ENCODE assay signal across 29 mouse cellular contexts in genomic region chr19:56457569-56457968, GRCm38 (mm10). TPM values are rescaled to one million over a fixed set of nuclear protein-coding genes. Genes with fewer than 3 reads are reported as not detected.
"Had no signal": no experiment of that assay in that cellular context is flagged by ENCODE, and none has a peak within 500 bp of the region (broad histone marks: within the 10 kb centered on the region; RNA-seq: fewer than 3 reads in every experiment).

No protein-coding gene starts in this region.

- H3K9ac ChIP-seq: heart, embryonic 12.5 days; hindbrain, embryonic 12.5 days; hindbrain, embryonic 14.5 days; intestine, embryonic 15.5 days; limb, embryonic 13.5 days; limb, embryonic 15.5 days; liver, embryonic 12.5 days; liver, embryonic 14.5 days had no signal

- H3K9me3 ChIP-seq: heart, embryonic 10.5 days; heart, embryonic 12.5 days; hindbrain, embryonic 10.5 days; hindbrain, embryonic 12.5 days; intestine, embryonic 15.5 days; limb, embryonic 13.5 days; limb, embryonic 15.5 days; liver, embryonic 12.5 days had no signal

- H3K4me2 ChIP-seq: heart, embryonic 12.5 days; hindbrain, embryonic 12.5 days; hindbrain, embryonic 14.5 days; intestine, embryonic 15.5 days; limb, embryonic 13.5 days; limb, embryonic 15.5 days; liver, embryonic 12.5 days had no signal

- H3K27ac ChIP-seq: heart, embryonic 10.5 days; hindbrain, embryonic 10.5 days; hindbrain, embryonic 12.5 days; hindbrain, embryonic 14.5 days; intestine, embryonic 15.5 days; limb, embryonic 13.5 days; limb, embryonic 15.5 days; liver, embryonic 12.5 days; liver, embryonic 14.5 days had no signal

- DNase-seq: gastrocnemius, postnatal 14 days; gastrocnemius, postnatal 36 days; heart, adult 11 months; heart, postnatal 10 days; heart, postnatal 4 days; kidney, adult 18-20 months; kidney, adult 8-10 months; kidney, postnatal 14 days; kidney, postnatal 36 days; layer of hippocampus, adult 9-11 months; layer of hippocampus, postnatal 36 days; left cerebral cortex, postnatal 4 days had no signal

- H3K27me3 ChIP-seq: hindbrain, embryonic 12.5 days; intestine, embryonic 15.5 days; limb, embryonic 13.5 days; limb, embryonic 15.5 days had no signal

- H3K4me3 ChIP-seq: heart, embryonic 10.5 days; heart, embryonic 12.5 days; hindbrain, embryonic 10.5 days; hindbrain, embryonic 12.5 days; intestine, embryonic 15.5 days; limb, embryonic 13.5 days; limb, embryonic 15.5 days; liver, embryonic 12.5 days had no signal

- H3K4me1 ChIP-seq: heart, embryonic 10.5 days; hindbrain, embryonic 12.5 days; liver, embryonic 12.5 days had no signal

- H3K36me3 ChIP-seq: heart, embryonic 10.5 days; heart, embryonic 12.5 days; hindbrain, embryonic 10.5 days; hindbrain, embryonic 12.5 days; intestine, embryonic 15.5 days; limb, embryonic 13.5 days; limb, embryonic 15.5 days; liver, embryonic 12.5 days had no signal

- ATAC-seq: hindbrain, embryonic 16.5 days; inflammation-experienced regulatory T-cells, adult 6 months; intestine, embryonic 15.5 days; intestine, postnatal 0 days; liver, embryonic 12.5 days had no signal

RNA-seq across cellular contexts. Expression of gene Plekhs1, which starts 3.9 kb away (rescaled TPM):
- total RNA-seq: gastrocnemius, adult 18-20 months; liver, adult 2 months had no signal
- polyA plus RNA-seq: heart, embryonic 10.5 days; heart, embryonic 12.5 days; heart, embryonic 14.5 days; limb, embryonic 11.5 days; limb, embryonic 15.5 days; liver, embryonic 12.5 days had no signal
